Mouse (Mus musculus) right cerebral cortex, postnatal 25 days (tissue): ENCODE measurements around the gene Eif1b.
A peak's percentile ranks its signal among the peaks of the same experiment; 100 is the strongest.

Experiments used
- DNase-seq: peaks from one replicate; pipeline ENCODE4 v3.0.0; 2022

Gene Eif1b

DNA sequence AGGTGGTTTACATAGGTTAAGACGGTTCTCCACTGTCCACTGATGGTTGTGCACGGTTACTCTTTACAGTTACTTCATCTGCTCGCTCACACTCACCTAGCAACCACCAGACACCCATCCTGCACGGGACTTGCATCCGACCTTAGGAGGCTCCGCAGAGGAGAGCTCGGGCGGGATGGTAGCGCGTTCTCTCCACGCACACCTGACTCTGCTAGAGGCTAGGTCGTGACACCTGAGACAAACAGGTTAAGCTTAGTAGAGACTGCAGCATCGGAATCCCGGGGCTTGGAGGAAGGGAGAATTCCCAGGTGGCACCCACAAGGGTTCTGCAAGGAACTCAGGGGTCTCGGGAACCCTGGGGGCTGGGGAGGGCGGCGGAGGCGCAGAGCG is at the start of gene Eif1b:
Gene Eif1b (plus strand): TSS at position 223 of the 390 bp plus-strand sequence.
- no peak for DNase-seq

DNA sequence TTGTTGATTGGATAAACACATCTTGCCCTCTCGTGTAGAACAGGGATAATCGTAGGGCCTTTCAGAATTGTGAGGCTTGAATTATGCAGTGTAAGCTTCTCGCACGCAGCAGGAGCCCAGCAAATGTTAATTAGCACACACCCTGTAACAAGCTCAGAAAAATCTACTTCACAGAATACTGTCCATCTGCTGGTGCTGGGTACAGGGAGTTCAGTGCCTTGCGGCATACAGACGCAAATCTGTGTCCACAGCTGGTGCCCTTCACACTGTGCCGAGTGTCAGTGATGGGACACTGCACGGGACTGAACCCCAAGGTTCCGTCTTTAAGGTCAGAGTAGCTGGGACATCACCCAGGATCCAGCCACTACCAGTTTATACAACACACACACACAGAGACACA is 47.4 kb upstream of the Eif1b start:
- no peak for DNase-seq

DNA sequence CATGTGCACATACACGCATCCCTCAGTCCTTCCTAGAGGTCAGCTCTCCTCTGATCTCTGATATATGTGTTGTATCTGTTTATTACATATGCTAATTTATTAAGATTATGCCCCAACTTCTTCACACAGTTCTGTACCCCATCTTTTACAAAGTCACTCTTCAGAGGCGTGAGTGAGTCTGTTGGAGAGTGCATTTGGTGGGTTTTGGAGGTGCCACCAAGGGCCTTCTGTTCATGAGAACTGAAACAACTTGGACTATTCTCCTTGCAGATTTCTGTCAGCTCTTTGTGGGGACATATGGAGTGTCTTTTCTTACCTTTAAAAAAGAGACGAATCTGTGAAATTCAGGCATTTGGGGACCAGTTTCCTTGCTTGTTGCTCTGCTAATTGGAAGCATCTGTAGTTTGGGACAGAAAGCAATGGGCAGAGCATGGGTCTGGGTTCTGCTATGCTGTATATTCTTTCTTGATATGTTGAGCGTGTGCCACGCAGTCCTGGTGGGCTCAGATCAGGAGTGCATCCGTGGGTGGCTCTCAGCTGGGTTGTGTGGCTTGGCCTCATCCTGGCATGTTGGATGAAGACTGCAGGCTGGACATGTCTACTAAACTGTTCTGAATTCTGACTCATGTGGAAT is 42.2 kb upstream of the Eif1b start:
- DNase-seq = no peak

DNA sequence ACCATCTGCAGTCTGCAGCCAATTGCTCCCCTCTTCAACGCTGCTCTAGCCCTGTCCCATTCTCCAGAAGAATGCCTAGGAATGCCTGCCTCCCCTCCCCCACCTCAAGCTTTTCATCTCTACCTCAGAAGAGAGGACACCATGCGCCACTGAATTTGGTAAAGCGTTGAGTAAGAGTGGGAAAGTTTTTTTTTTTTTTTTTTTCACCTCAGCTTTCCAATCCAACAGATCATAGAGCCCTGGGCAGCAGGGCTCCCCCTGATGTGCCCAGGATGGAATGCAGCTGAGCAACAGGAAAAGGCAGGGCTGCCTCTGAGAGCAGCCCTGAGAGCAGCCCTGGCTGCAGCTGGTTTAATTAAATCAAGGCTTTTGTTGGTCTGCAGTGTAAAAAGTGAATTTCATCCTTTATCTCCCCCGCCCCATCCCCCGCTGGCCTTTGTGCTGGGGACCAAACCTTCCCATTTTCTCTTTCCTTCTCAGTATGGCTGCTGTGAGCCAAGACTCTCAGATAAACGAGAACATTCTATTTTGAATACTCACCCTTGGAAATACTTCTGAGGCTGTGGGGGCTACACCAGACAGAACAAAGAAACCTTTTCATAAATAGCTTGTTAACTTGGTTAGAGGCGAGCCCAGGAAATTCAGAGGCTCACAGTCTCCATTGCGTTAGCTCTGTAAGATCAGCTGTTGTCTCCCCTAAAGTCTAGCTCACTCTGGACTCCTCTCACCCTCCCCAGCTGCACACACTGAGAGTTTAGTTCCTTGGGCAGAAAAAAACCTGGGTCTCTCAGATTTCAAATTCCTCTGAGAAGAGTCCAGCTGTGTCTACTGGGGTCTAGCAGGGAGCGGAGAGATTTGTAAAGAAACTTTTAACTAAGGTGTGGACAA is 36.0 kb upstream of the Eif1b start:
- DNase-seq = no peak

DNA sequence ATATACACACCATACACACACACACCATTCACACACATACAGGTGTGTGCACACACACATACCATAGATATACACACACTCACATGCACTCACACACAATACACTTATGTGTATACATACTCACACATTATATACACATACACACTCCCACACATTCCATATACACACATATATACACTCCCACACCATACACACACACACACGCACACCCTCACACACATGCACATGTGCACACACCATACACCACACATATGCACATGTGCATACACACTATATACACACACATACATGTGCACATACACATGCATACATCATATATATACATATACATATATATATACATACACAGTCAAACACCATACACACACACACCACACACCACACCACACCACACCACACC is 21.6 kb upstream of the Eif1b start:
- no peak for DNase-seq

DNA sequence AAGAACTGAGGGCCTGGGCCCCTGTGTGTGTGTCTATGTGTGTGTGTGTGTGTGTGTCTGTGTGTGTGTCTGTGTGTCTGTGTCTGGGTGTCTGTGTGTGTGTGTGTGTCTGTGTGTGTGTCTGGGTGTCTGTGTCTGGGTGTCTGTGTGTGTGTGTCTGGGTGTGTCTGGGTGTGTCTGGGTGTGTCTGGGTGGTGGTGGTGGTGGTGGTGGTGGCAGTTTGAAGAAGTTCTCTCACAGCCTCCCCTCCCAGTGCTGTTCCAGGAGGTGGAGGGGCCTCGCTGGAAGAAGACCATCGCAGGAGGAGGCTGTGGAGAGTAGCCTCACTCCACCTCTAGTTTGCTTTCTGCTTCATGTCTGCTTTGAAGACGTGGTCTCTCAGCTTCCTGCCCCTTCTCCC is 10.4 kb upstream of the Eif1b start:
- no peak for DNase-seq

DNA sequence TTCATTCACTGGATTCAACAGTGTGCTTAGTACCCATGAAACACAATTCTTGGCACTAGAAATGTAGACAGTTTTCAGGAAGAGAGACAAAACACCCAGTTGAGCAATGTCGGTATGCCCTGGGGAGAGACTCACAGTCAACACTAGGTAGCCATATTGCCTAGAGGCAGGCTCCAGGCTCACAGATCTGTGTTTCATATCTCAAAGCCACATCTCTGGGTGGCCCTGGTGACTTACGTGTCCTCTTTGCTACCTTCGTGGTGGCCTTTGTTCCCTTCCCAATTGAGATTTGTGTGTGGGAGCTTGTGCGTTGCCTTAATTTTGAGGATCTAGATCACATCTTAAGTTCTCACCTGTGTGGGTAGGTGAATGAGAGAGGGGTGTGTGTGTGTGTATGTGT is 9.7 kb upstream of the Eif1b start:
- no peak for DNase-seq

DNA sequence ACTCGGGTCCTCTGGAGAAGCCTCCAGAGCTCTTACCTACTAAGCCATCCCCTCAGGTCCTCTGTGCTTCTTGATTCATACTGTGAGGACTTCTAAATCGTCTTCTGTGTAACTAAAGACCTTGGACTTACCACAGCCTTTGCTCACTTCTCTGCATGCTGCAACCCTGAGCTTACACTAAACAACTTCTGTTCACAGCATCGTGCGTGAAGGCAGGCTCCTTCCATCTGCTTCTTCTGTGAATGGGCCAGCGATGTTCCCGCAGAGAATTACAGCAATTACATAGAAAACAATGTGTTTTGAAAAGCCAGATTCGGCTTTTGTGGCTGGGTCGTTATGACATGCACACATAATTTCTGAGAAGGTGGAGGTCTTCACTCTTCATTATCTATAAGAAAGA is 8.9 kb upstream of the Eif1b start:
- DNase-seq = no peak

DNA sequence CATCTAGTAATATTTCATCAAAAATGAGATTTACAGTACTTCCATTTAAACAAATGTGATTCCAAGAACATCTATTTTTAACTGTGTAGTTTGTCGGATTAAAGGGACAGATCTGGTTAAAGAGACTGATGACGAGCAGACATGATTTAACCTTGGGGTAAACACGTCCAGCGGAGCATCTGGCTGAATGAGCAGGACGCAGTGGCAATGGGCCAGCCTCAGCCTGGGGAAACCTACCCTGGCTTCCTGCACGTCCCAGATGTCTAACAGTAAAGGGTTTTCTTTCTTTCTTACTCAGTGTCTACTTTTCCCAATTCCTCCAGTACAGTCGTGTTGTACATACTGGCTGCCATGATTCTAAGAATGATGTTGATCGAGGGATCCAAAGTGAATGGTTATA is 5.0 kb upstream of the Eif1b start:
- no peak for DNase-seq

DNA sequence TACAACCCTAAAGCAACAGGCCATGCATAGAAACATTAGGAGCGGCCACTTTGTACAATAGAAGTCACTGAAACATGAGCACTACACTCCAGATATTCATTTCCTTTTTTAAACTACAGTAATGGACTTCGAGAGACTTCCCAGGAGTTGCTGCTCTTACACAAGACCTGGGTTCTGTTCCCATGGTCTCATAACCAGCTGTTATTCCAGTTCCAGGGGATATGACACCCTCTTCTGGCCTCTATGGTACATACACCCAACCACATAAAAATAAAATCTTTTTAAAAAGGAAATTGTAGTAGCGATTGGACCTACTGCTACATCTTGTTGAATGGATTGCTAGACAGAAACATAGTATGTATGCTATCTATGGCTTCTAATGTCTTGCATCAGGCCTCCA is 523 bp upstream of the Eif1b start:
- no peak for DNase-seq

DNA sequence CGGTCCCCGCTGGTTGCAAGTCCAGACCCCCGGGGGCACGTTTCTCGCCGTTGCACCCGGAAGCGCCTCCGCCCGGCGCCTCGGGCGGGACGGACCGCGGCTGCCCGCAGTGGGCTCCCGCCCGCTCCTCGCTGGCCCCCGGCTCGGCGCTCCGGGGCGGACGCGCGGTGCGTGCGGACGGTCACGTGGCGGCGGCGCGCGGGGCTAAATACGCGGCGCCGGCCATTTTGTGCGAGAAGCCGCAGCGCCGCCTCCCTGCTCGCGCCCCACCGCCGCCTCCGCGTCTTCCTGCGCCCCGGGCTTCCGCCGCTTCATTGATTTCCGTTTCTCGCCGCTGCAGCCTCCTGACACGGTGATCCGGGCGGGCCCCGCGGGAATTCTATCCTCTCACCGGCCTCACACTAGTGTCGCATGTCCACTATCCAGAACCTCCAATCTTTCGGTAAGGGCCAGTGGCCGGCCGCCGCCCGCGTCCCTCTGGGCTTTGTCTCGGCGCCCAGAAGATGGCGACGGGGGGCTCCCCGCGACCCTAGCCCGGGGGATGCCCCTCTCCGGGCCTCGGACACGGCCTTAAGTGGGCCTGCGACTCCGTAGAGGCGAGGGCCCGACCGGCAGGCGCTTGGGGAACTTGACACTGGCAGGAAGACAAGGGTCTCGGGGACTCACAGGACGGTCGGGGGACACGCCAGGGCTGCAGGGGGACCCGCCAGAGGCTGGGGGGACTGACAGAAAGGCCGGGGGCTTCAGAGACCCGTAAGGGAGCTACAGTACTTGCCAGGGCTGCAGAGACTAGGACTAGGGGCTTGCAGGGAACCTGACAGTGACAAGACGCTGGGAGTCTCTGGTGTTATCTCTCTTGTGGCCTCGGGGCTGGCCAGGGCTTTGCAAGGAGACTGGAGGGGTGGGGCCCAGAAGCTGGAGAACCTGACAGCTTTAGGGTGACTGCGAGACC is 644 bp downstream of the Eif1b start:
- DNase-seq = peak; percentile 89

DNA sequence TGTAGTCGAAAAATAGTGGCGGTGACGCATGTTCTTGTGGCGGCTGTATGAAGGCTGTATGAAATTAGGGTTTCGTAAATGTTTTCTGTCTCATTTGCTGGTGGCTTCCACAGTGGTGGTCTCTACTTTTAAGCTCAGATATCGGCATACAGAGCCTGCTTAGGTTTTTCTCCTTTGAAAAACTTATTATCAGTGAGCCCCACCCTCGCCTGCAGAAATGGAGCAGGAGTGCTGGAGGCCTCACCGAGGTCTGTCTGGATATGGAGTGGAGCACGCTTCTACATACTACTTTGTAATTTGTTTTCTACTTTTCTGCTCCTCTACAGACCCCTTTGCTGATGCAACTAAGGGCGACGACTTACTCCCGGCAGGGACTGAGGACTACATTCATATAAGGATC is 1.7 kb downstream of the Eif1b start:
- no peak for DNase-seq

DNA sequence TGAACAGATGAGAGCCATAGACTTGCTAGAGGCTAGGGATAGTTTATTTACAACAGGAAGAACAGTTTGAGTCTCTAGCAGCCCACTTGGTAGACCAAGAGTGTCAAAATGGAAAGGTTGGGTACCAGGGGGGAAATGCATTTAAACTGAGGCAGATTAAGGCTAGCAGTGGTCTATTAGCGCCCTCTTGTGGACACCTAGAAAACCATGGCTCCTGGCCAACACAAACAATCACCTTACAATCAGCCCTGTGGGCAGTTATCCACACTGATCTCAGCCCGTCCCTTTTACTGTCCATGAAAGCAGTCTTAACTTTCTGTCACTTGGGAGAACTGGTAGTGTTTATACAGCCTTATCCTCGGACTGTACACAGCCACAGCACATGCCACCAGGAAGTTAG is 4.7 kb downstream of the Eif1b start:
- peak; percentile 59 for DNase-seq

DNA sequence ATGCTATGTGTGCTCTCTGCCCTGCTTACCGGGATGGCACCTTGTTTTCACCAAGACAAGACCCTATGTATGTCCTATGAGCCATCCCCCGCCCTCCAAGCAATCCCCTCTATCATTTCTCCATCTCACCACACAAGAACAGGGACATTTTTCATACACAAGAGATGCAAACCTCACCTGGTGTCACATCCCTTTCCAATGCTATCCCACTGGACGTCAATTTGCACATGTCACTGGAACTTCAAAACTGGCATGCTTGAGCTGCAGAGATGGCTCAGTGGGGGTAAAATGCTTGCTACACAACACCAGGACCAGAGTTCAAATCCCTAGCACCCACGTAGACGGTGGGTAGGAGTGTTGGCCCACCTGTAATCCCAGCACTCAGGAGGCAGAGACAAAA is 6.0 kb downstream of the Eif1b start:
- no peak for DNase-seq

DNA sequence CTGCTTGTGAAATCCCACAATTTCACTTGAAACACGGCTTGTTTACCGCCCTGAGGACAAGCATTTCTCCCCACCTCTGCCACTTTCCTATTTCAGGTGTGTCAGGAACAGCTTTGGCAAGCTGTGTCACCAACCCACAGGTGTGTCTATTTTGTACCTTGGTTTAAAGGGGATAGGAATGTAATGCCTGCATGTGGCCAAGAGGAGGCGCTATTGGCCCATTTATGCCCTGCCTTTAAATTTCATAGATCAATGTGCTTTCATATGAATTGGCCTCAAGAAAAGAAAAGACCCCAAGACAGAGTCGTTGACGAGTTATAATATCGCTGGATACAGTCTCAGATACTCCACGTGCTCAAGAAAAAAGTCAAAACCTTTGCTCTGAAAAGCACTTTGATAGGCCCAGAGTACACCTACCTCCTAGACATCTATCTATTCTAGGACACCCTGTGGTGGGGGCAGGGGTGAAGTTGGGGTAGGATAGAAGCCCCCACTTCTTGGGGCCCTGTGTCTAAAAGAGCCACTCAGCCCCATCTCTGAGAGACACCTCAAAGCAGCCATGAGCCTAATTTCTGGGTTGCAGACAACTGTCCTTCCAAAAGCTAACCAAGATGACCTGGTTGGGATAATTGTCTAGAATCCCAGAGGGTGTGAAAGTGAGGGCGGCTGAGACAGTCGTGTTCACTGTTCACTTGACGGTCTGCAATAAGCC is 9.3 kb downstream of the Eif1b start:
- DNase-seq = no peak

DNA sequence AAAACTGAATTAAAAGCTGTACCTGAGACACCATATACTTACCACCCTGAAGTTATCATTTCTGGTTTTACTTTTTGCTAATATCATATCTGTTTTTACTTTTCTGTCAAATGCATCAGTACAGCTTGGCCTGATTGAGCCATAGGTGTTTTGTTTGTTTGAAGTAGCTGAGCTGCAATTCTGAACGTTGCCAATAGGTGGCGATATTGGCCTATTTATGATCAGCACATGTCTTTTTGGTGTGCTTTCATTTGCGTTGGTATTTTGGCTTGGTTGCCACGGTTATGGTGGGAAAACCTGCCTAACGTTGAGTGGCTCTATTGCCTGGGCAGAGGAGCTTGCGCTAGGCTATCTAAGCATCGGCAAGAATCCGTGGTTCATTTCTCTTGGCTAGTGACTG is 10.0 kb downstream of the Eif1b start:
- peak; percentile 58 for DNase-seq

DNA sequence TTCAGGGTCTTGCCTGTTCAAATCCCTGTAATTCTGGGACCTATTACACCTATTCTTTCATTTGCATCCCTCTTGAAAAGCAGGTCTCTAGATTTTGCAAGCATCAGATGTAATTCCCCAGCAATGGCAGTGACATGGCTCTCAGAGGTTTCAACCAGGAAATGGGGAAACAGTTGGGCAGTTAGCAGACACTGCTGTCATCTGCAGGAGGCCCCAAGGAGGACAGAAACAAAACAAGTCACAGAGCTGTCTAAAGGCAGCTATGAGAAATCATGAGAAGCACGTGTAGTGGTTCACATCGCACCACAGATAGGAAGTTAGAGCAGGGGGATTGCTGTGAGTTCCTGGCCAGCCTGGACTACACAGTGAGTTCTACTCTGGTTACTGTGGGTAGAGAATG is 12.4 kb downstream of the Eif1b start:
- no peak for DNase-seq

DNA sequence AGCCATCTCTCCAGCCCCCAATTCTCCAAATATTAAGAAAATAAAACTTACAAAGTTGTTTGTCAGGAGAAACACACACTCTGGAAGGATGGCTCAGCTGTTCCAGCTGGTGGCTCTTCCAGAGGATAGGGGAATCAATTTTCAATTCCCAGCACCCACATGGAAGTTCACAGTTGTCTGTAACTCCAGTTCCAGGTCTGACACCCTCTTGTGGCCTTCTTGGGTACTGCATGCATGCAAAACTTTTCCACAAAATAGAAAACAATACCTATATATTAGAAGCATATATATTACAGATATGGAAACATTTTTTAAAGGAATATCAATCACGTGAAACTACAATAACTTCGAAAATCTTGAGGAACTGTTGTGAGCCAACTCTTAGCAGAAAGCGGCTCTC is 19.7 kb downstream of the Eif1b start:
- no peak for DNase-seq

DNA sequence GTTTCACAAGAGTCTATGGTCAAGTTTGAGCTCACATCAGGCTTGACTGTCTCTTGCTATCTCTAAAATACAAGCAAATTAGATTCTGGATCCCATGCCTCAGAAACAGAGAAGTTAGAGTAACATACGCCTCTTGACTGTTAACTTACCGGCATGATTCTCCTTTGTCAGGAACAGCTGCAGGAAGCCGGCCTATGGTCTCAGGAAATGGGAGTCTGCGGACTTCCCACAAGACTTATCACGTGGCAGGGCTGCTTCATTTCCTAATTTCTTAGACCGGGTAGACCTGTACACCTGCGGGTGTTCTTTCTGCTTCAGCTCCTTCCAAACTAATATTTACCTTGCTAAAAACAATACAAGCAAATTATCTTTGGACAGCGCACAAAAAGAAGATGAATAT is 24.7 kb downstream of the Eif1b start:
- DNase-seq = no peak

DNA sequence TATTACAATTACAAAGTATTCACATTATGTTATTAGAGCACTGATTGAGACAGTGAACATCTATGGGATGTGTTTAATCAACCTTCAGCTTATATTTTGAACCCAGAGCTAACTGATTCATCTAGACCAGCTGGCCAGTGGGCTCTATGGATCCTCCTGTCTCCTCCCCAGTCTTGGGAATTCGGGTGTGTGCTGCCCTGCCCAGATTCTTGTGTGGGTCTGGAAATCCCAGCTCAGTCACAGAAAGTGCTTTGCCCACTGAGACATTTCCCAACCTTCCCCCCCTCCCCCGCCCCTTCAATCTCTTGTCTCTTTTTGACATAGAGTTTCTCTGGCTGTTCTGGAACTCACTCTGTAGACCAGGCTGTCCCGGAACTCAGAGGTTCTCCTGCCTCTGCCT is 26.9 kb downstream of the Eif1b start:
- DNase-seq = no peak

DNA sequence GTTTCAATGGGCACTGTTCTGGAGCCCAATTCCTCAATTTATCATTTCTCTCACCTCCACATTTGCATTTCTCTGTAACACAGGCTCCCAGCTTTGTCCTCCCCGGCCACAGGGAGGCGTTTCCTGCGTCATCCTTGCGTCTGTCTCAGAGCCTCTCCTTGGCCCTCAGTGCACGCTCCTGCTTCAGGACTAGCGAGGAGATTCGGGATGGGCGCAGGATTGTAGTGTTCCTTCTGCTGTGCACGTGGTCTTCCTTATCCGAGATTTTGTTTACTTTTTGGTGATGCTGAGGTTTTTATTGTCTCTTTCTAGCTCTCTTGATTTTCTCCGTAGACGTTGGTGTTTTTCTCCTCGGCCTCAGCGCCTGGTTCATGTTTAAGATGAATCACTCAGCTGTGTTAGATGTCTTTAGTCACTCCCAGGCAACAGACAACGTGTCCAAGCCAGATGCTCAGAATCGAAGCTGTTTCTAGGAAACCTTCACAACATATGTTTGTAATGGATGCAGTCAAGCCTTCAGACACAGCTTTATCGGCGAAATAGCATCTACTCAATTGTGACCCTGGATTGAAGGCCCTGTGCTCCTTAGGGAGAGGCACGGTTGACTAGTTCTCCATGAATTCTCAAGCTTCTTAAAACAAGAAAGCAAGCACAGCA is 27.6 kb downstream of the Eif1b start:
- peak; percentile 54 for DNase-seq

DNA sequence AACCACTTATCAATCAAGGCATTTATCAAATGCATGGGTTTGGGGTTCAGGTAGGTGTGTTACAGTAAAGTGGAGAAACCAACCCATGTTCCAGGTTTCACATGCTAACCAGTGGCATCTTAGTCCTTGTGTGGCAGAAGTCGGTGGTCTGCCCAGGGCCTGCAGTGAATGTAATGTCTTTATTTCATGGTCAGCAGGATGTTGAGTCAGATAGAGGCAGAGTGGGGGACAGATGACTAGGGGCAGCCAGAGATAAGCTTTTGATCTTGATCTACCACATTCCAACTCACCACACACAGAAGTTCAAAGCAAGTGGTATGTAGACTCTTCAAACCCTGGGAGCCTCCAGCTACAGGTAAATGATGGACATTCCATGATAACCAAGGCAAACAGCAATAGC is 29.1 kb downstream of the Eif1b start:
- DNase-seq = no peak
